14 mouse cellular contexts compared by ENCODE assay signal in the genomic region with DNA sequence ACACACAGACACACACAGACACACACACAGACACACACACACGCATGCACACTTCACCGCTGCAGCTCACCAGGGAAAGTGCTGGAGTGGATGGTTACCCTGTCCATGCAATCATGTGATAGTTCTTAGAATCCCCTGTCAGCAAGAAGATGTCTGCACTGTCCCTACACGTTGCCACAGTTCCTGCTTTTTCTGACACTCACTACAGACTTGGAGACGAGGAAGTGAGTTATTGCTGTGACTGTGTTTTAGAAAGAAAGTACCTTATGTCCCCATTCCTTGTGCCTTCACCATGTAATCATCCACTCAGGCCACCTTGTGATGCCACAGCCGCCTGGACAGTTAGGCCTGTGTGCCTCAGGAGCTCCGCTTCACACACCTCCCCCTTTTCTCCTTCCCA. TPM values are rescaled to one million over a fixed set of nuclear protein-coding genes. Genes with fewer than 3 reads are reported as not detected.
DNase-seq lines count a peak whose midpoint lies in the region; ATAC-seq and TF ChIP-seq lines count a peak whose summit lies in the region.
"Had no signal": no experiment of that assay in that cellular context is flagged by ENCODE, and none has a peak within 500 bp of the region (broad histone marks: within the 10 kb centered on the region; RNA-seq: fewer than 3 reads in every experiment).

No protein-coding gene starts in this region.

- TF ChIP-seq CTCF in testis, adult 2 months (IDR thresholded peaks at IDR 0.05; ENCODE audit: control insufficient read depth, insufficient read depth, insufficient replicate concordance, low read depth, low read length), result no peak

- WGBS in liver, embryonic 11.5 days, result 73% methylated on average over 6 of the region's 6 CpGs

- no peak for DNase-seq in testis, postnatal 10 days (ENCODE audit: low spot score)
- no peak for DNase-seq in liver, embryonic 11.5 days (ENCODE audit: low spot score)
- DNase-seq in embryo, embryonic 9.5 days (ENCODE audit: extremely low spot score), result no peak
- no peak for DNase-seq in thymus, postnatal 4 days
- DNase-seq in heart, postnatal 10 days, result no peak
- DNase-seq: cerebellum, adult 11-12 months; right cerebral cortex, postnatal 25 days had no signal

- TF ChIP-seq POLR2A in testis, adult 2 months (IDR thresholded peaks at IDR 0.05; ENCODE audit: control insufficient read depth, low read depth, low read length), result no peak

- intact Hi-C loops in heart, postnatal 10 days (cut with DNase I), result no loop called here

- no peak overlapping the region for H3K9ac ChIP-seq in liver, embryonic 11.5 days (ENCODE audit: low read depth, low read length)
- H3K9ac ChIP-seq: hindbrain, embryonic 14.5 days; intestine, embryonic 15.5 days; limb, embryonic 13.5 days; neural tube, embryonic 13.5 days had no signal

- peak overlapping the region; percentile 5; the same call in 1 of the 2 replicates for H3K4me3 ChIP-seq in testis, adult 2 months (ENCODE audit: control insufficient read depth, low read depth, low read length)
- no peak overlapping the region for H3K4me3 ChIP-seq in liver, embryonic 11.5 days (ENCODE audit: low read depth, low read length)
- peak overlapping the region; percentile 78 for H3K4me3 ChIP-seq in megakaryocyte, embryonic 14.5 days (replicated peaks)
- H3K4me3 ChIP-seq: intestine, embryonic 15.5 days; limb, embryonic 13.5 days; neural tube, embryonic 13.5 days had no signal

- no peaks in the 10 kb centered on the region for H3K27me3 ChIP-seq in testis, adult 2 months (ENCODE audit: control insufficient read depth, insufficient read depth, low read length)
- no peaks in the 10 kb centered on the region for H3K27me3 ChIP-seq in liver, embryonic 11.5 days (replicated peaks; ENCODE audit: control insufficient read depth, insufficient read depth, low read length)
- H3K27me3 ChIP-seq in megakaryocyte, embryonic 14.5 days (replicated peaks), result no peaks in the 10 kb centered on the region
- H3K27me3 ChIP-seq: intestine, embryonic 15.5 days; limb, embryonic 13.5 days; neural tube, embryonic 13.5 days had no signal

- H3K36me3 ChIP-seq in testis, adult 2 months (ENCODE audit: control insufficient read depth, insufficient read depth, low read length), result no peaks in the 10 kb centered on the region
- peaks cover 2% of the 10 kb centered on the region; the same call in 1 of the 2 replicates for H3K36me3 ChIP-seq in liver, embryonic 11.5 days (ENCODE audit: control insufficient read depth, insufficient read depth, low read length)
- H3K36me3 ChIP-seq in megakaryocyte, embryonic 14.5 days (replicated peaks; ENCODE audit: low read length), result peaks cover 41% of the 10 kb centered on the region

- peaks cover 7% of the 10 kb centered on the region for H3K4me1 ChIP-seq in testis, adult 2 months (ENCODE audit: control insufficient read depth, insufficient read depth, low read length)
- peaks cover 37% of the 10 kb centered on the region for H3K4me1 ChIP-seq in liver, embryonic 11.5 days (replicated peaks; ENCODE audit: control insufficient read depth, insufficient read depth, low read length)
- peaks cover 61% of the 10 kb centered on the region for H3K4me1 ChIP-seq in megakaryocyte, embryonic 14.5 days

- H3K9me3 ChIP-seq in liver, embryonic 11.5 days (ENCODE audit: control insufficient read depth, low read length), result no peaks in the 10 kb centered on the region
- no peaks in the 10 kb centered on the region for H3K9me3 ChIP-seq in megakaryocyte, embryonic 14.5 days
- H3K9me3 ChIP-seq: intestine, embryonic 15.5 days; limb, embryonic 13.5 days; midbrain, embryonic 10.5 days; neural tube, embryonic 13.5 days had no signal

- no peak for ATAC-seq in liver, embryonic 11.5 days (replicated peaks; ENCODE audit: low FRiP score)
- ATAC-seq: intestine, embryonic 15.5 days had no signal

- no peak overlapping the region for H3K27ac ChIP-seq in testis, adult 2 months (ENCODE audit: control insufficient read depth, insufficient read depth, low read depth, low read length)
- peak overlapping the region; percentile 29; the same call in 1 of the 2 replicates for H3K27ac ChIP-seq in liver, embryonic 11.5 days (ENCODE audit: low read depth, low read length)
- H3K27ac ChIP-seq: hindbrain, embryonic 14.5 days; intestine, embryonic 15.5 days; limb, embryonic 13.5 days; midbrain, embryonic 10.5 days; neural tube, embryonic 13.5 days had no signal

- H3K4me2 ChIP-seq in liver, embryonic 11.5 days, result peak overlapping the region; percentile 98; the same call in 1 of the 2 replicates
- H3K4me2 ChIP-seq: hindbrain, embryonic 14.5 days; intestine, embryonic 15.5 days; limb, embryonic 13.5 days; neural tube, embryonic 13.5 days had no signal

RNA-seq across cellular contexts. Expression of a gene that starts 1.6 kb away (rescaled TPM):
- polyA plus RNA-seq in testis, adult 2 months (2012; rRNA removed), result 106 and 118 TPM in 2 replicates
- polyA plus RNA-seq in liver, embryonic 11.5 days (2014; fragmentation: Nextera tagmentation; extraction: Ambion mirVana), result 17.0 and 20.1 TPM in 2 replicates
- polyA plus RNA-seq in megakaryocyte, embryonic 14.5 days (2012; ENCODE audit: insufficient read depth, low replicate concordance), result 23.4 and 27.1 TPM in 2 replicates
- 10 to 100 TPM; 14.8 to 19.9 TPM for total RNA-seq in heart, postnatal 10 days (2021)

RNA-seq across cellular contexts. Expression of a gene that starts 2.0 kb away (rescaled TPM):
- 7.5 and 9.0 TPM in 2 replicates for polyA plus RNA-seq in testis, adult 2 months (2012; rRNA removed)
- polyA plus RNA-seq in liver, embryonic 11.5 days (2014; fragmentation: Nextera tagmentation; extraction: Ambion mirVana), result 10.8 and 13.1 TPM in 2 replicates
- 9.2 and 14.1 TPM in 2 replicates for polyA plus RNA-seq in megakaryocyte, embryonic 14.5 days (2012; ENCODE audit: insufficient read depth, low replicate concordance)
- 10 to 100 TPM; 10.9 TPM for total RNA-seq in heart, postnatal 10 days (2021)

RNA-seq across cellular contexts. Expression of a gene that starts 26.2 kb away (rescaled TPM):
- polyA plus RNA-seq in testis, adult 2 months (2012; rRNA removed), result 21.2 and 29.7 TPM in 2 replicates
- polyA plus RNA-seq in liver, embryonic 11.5 days (2014; fragmentation: Nextera tagmentation; extraction: Ambion mirVana), result 117 and 121 TPM in 2 replicates
- 123 and 223 TPM in 2 replicates for polyA plus RNA-seq in megakaryocyte, embryonic 14.5 days (2012; ENCODE audit: insufficient read depth, low replicate concordance)
- 10 to 100 TPM; 11.9 to 17.4 TPM for total RNA-seq in heart, postnatal 10 days (2021)

RNA-seq across cellular contexts. Expression of a gene that starts 55.5 kb away (rescaled TPM):
- 0.09 and 0.14 TPM in 2 replicates for polyA plus RNA-seq in testis, adult 2 months (2012; rRNA removed)
- 0.63 and 0.86 TPM in 2 replicates for polyA plus RNA-seq in liver, embryonic 11.5 days (2014; fragmentation: Nextera tagmentation; extraction: Ambion mirVana)
- polyA plus RNA-seq in megakaryocyte, embryonic 14.5 days (2012; ENCODE audit: insufficient read depth, low replicate concordance), result 1.2 and 3.4 TPM in 2 replicates
- under 1 TPM; 0.15 to 0.48 TPM for total RNA-seq in heart, postnatal 10 days (2021)
- polyA plus RNA-seq: hindbrain, embryonic 14.5 days had no signal
